Mouse (Mus musculus) kidney, embryonic 16.5 days (tissue): ENCODE measurements at regions not wholly inside any gene's neighbourhood (a gene's known extent, or its start where the extent isn't known, plus 50 kb on each side); places are given as distances from the start of the nearest gene placed in this dataset.

Experiments
- ATAC-seq: fragments of 200-750 bp; cut with Nextera tagmentation; 2 replicates; pipeline ENCODE4 v1.8.0; 2017; ENCODE audit warnings: moderate TSS enrichment; ENCODE audit not compliant: low FRiP score, low TSS enrichment
- H3K27ac ChIP-seq: fragments of 300-500 bp; sonication (generic); 2 replicates; pipeline ENCODE4 v1.5.1; 2014; ENCODE audit warnings: low read length
- H3K27me3 ChIP-seq: fragments of 300-500 bp; sonication (generic); 2 replicates; pipeline ENCODE4 v1.6.1; 2014; ENCODE audit warnings: low read length, control low read depth, mixed read lengths; ENCODE audit not compliant: insufficient read depth
- H3K36me3 ChIP-seq: fragments of 300-500 bp; sonication (generic); 2 replicates; pipeline ENCODE4 v1.6.1; 2014; ENCODE audit warnings: low read length, control low read depth, mixed read lengths; ENCODE audit not compliant: insufficient read depth
- H3K4me1 ChIP-seq: fragments of 300-500 bp; sonication (generic); 2 replicates; pipeline ENCODE4 v1.6.1; 2014; ENCODE audit warnings: low read length, control low read depth, mixed read lengths; ENCODE audit not compliant: insufficient read depth
- H3K4me2 ChIP-seq: fragments of 300-500 bp; sonication (generic); replicated peaks from 2 replicates; pipeline ENCODE4 v1.6.1; 2014; ENCODE audit warnings: low read depth, low read length
- H3K4me3 ChIP-seq: fragments of 300-500 bp; sonication (generic); 2 replicates; pipeline ENCODE4 v1.5.1; 2014; ENCODE audit warnings: mild to moderate bottlenecking, low read length
- H3K9ac ChIP-seq: fragments of 300-500 bp; sonication (generic); replicated peaks from 2 replicates; pipeline ENCODE4 v1.6.1; 2014; ENCODE audit warnings: low read length
- H3K9me3 ChIP-seq: fragments of 300-500 bp; sonication (generic); 2 replicates; pipeline ENCODE4 v1.6.1; 2016; ENCODE audit warnings: low read length, control low read depth
- WGBS: fragments of 180-500 bp; shearing (Covaris S2); extraction: QIAGEN DNeasy Blood & Tissue Kit; methylation state at CpG from one replicate; pipeline ENCODE4 v1.1.7; 2014; 5-methylcytosine and 5-hydroxymethylcytosine counted together

GRCm38 (mm10) chr11:8209041-8209440 is 455.3 kb downstream of the Tns3 start:
- no peaks in the 10 kb centered on the region for H3K36me3 ChIP-seq
- no peak overlapping the region for H3K4me2 ChIP-seq
- ATAC-seq, result no peak
- H3K27ac ChIP-seq, result no peak overlapping the region
- WGBS, result 88% methylated on average over 2 of the region's 2 CpGs
- no peaks in the 10 kb centered on the region for H3K9me3 ChIP-seq
- no peak overlapping the region for H3K9ac ChIP-seq
- H3K27me3 ChIP-seq, result no peaks in the 10 kb centered on the region
- H3K4me1 ChIP-seq, result no peaks in the 10 kb centered on the region
- H3K4me3 ChIP-seq, result no peak overlapping the region

- 66% methylated on average over 8 of the region's 8 CpGs for WGBS
- no peak for ATAC-seq
- Histone ChIP-seq H3K4me1 (no peaks in the 10 kb centered on the region), H3K36me3 (no peaks in the 10 kb centered on the region), H3K4me2 (no peak overlapping the region), H3K9ac (no peak overlapping the region), H3K27ac (no peak overlapping the region), H3K4me3 (no peak overlapping the region), H3K9me3 (no peaks in the 10 kb centered on the region), H3K27me3 (no peaks in the 10 kb centered on the region)
Observed at GRCm38 (mm10) chr11:8199293-8199692, 465.0 kb downstream of the Tns3 start.
